Mouse (Mus musculus) MEL (cell line): ENCODE data around the gene Plekha5. TPM values are rescaled to one million over a fixed set of nuclear protein-coding genes. Genes with fewer than 3 reads are reported as not detected.

Experiments used
- DNase-seq: peaks from one replicate; pipeline ENCODE4 v3.0.0; 2011; ENCODE audit warnings: low read depth, low spot score
- H3K27ac ChIP-seq: 2 replicates; pipeline ENCODE4 v1.5.1; 2012; ENCODE audit warnings: low read depth, mild to moderate bottlenecking, control low read depth, low read length, moderate library complexity; ENCODE audit not compliant: control insufficient read depth
- H3K27me3 ChIP-seq, 2 experiments: fragments of 150-350 bp in 1 of 2; sonication (generic) in 1 of 2; 2 replicates each; pipeline ENCODE4 v1.6.1; 2012; ENCODE audit warnings: low read length in 2 of 2, mild to moderate bottlenecking in 2 of 2, improper control_type of control experiment in 1 of 2, moderate library complexity in 1 of 2; ENCODE audit not compliant: insufficient read depth in 2 of 2, control insufficient read depth in 1 of 2
- H3K36me3 ChIP-seq, 2 experiments: 2 replicates each; pipeline ENCODE4 v1.6.1; 2012 to 2014; ENCODE audit warnings: low read length in 2 of 2, improper control_type of control experiment in 1 of 2, inconsistent platforms in 1 of 2, mild to moderate bottlenecking in 1 of 2; ENCODE audit not compliant: insufficient read depth in 2 of 2, control insufficient read depth in 1 of 2
- H3K4me1 ChIP-seq, 2 experiments: fragments of 150-350 bp in 1 of 2; sonication (generic) in 1 of 2; 2 replicates each; pipeline ENCODE4 v1.6.1; 2012; ENCODE audit warnings: low read length in 2 of 2, improper control_type of control experiment in 1 of 2, mild to moderate bottlenecking in 1 of 2; ENCODE audit not compliant: insufficient read depth in 2 of 2, control insufficient read depth in 1 of 2
- H3K4me3 ChIP-seq, 2 experiments: fragments of 150-350 bp in 1 of 2; sonication (generic) in 1 of 2; 2 replicates each; pipeline ENCODE4 v1.5.1; 2012; ENCODE audit warnings: low read depth in 2 of 2, low read length in 2 of 2, mild to moderate bottlenecking in 2 of 2, moderate library complexity in 2 of 2, control low read depth in 1 of 2, improper control_type of control experiment in 1 of 2; ENCODE audit not compliant: control insufficient read depth in 1 of 2, insufficient read depth in 1 of 2
- H3K79me2 ChIP-seq: 2 replicates; pipeline ENCODE4 v1.6.1; 2012; ENCODE audit warnings: mild to moderate bottlenecking, low read length, moderate library complexity; ENCODE audit not compliant: control insufficient read depth, poor library complexity, insufficient read depth
- H3K9ac ChIP-seq: 2 replicates; pipeline ENCODE4 v1.6.1; 2012; ENCODE audit warnings: low read depth, mild to moderate bottlenecking, control low read depth, low read length, moderate library complexity; ENCODE audit not compliant: control insufficient read depth, poor library complexity, severe bottlenecking
- H3K9me3 ChIP-seq: fragments of 150-350 bp; sonication (generic); replicated peaks from 2 replicates; pipeline ENCODE4 v1.6.1; 2012; ENCODE audit warnings: mild to moderate bottlenecking, low read length, improper control_type of control experiment, moderate library complexity; ENCODE audit not compliant: insufficient read depth
- CHD2 ChIP-seq: IDR thresholded peaks from 2 replicates; pipeline ENCODE4 v1.6.1; 2011; ENCODE audit warnings: low read length, improper control_type of control experiment
- E2F4 ChIP-seq: IDR thresholded peaks from 2 replicates; pipeline ENCODE4 v1.6.1; 2011; ENCODE audit warnings: low read depth, low read length, improper control_type of control experiment, borderline replicate concordance
- ELF1 ChIP-seq: IDR thresholded peaks from 2 replicates; pipeline ENCODE4 v1.6.1; 2014; ENCODE audit warnings: low read depth, mild to moderate bottlenecking, inconsistent platforms, low read length, improper control_type of control experiment, moderate library complexity
- ETS1 ChIP-seq: IDR thresholded peaks from 2 replicates; pipeline ENCODE4 v1.6.1; 2012; ENCODE audit warnings: low read depth, mild to moderate bottlenecking, inconsistent platforms, low read length, improper control_type of control experiment, moderate library complexity
- GATA1 ChIP-seq: IDR thresholded peaks from 2 replicates; pipeline ENCODE4 v1.6.1; 2011; ENCODE audit warnings: low read depth, low read length, improper control_type of control experiment
- HCFC1 ChIP-seq: IDR thresholded peaks from 2 replicates; pipeline ENCODE4 v1.6.1; 2012; ENCODE audit warnings: low read depth, mild to moderate bottlenecking, inconsistent platforms, low read length, improper control_type of control experiment, moderate library complexity
- JUND ChIP-seq: IDR thresholded peaks from 2 replicates; pipeline ENCODE4 v1.6.1; 2011; ENCODE audit warnings: low read depth, mild to moderate bottlenecking, improper control_type of control experiment, low read length
- MAFK ChIP-seq: IDR thresholded peaks from 2 replicates; pipeline ENCODE4 v1.6.1; 2011; ENCODE audit warnings: low read depth, mild to moderate bottlenecking, low read length, improper control_type of control experiment, borderline replicate concordance
- MYB ChIP-seq: IDR thresholded peaks from 2 replicates; pipeline ENCODE4 v1.6.1; 2011; ENCODE audit warnings: mild to moderate bottlenecking, low read depth, low read length, improper control_type of control experiment
- NRF1 ChIP-seq: IDR thresholded peaks from 2 replicates; pipeline ENCODE4 v1.6.1; 2014; ENCODE audit warnings: low read depth, mild to moderate bottlenecking, inconsistent platforms, low read length, improper control_type of control experiment, moderate library complexity; ENCODE audit not compliant: poor library complexity, insufficient read depth, severe bottlenecking
- SIN3A ChIP-seq: IDR thresholded peaks from 2 replicates; pipeline ENCODE4 v1.6.1; 2012; ENCODE audit warnings: low read length, improper control_type of control experiment, inconsistent platforms
- TAL1 ChIP-seq: IDR thresholded peaks from 2 replicates; pipeline ENCODE4 v1.6.1; 2012; ENCODE audit warnings: mild to moderate bottlenecking, inconsistent platforms, low read length, moderate library complexity, mixed read lengths
- USF1 ChIP-seq: IDR thresholded peaks from 2 replicates; pipeline ENCODE4 v1.6.1; 2014; ENCODE audit warnings: low read depth, mild to moderate bottlenecking, inconsistent platforms, low read length, improper control_type of control experiment, moderate library complexity
- USF2 ChIP-seq, 2 experiments: IDR thresholded peaks; 2 replicates each; pipeline ENCODE4 v1.6.1; 2011 to 2012; ENCODE audit warnings: improper control_type of control experiment in 2 of 2, low read length in 2 of 2, borderline replicate concordance in 1 of 2, inconsistent platforms in 1 of 2, low read depth in 1 of 2, mild to moderate bottlenecking in 1 of 2; ENCODE audit not compliant: insufficient read depth in 1 of 2
- ZKSCAN1 ChIP-seq: IDR thresholded peaks from 2 replicates; pipeline ENCODE4 v1.6.1; 2012; ENCODE audit warnings: low read depth, mild to moderate bottlenecking, inconsistent platforms, low read length, improper control_type of control experiment, moderate library complexity
- polyA plus RNA-seq, 2 experiments: library from polyadenylated mRNA; stranded (reverse) in 1 of 2; unstranded in 1 of 2; fragments of >175 nt in 1 of 2; fragments of >200 nt in 1 of 2; gene quantifications; 2 replicates each; pipeline versions ENCODE4 v1.2.1 to v1.2.4; 2012; ENCODE audit warnings: low replicate concordance in 2 of 2, low read depth in 1 of 2; ENCODE audit not compliant: insufficient read length in 2 of 2, insufficient read depth in 1 of 2, missing spikeins in 1 of 2
- total RNA-seq: library from RNA; depleted of rRNA; stranded (reverse); fragments of 300-350 nt; gene quantifications from 2 replicates; pipeline ENCODE4 v1.2.3, GENCODE M21; 2012

The Plekha5 gene
- total and polyA plus RNA-seq, 3 experiments: 0.24 to 0.35 TPM; not detected in 1

DNA sequence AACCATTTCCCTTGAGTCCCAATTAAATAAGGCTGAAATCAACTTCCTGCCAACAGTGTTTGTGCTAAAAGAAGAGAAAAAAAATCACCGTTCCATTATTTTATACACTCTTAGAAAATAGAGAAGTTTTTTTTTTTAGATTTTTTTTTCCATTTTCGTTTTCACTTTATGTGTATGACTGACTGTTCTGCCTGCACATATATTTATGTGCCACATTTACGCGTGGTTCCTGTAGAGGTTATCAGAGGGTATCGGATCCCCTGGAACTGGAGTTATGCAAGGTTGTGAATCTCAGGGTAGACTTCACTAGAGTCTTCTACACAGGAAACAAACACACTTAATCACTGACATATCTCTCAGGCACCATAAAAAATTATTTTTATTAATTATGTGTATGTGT is 186.3 kb downstream of the Plekha5 start:
- no peak overlapping the region for H3K27ac ChIP-seq
- no peaks in the 10 kb centered on the region; a peak in 1 of 4 replicates for H3K27me3 ChIP-seq
- DNase-seq: no peak
- no peak for TF ChIP-seq HCFC1
- TF ChIP-seq SIN3A: no peak
- TF ChIP-seq USF1: no peak
- no peak for TF ChIP-seq TAL1
- no peak for TF ChIP-seq USF2 (IDR thresholded peaks at IDR 0.05; ENCODE audit: borderline replicate concordance in 1 of 2, insufficient read depth in 1 of 2, low read depth in 1 of 2, low read length in 2 of 2)
- no peak for TF ChIP-seq JUND
- no peak for TF ChIP-seq MAFK
- no peak for TF ChIP-seq GATA1
- TF ChIP-seq E2F4: no peak
- no peak for TF ChIP-seq ETS1
- TF ChIP-seq CHD2: no peak
- no peak for TF ChIP-seq NRF1
- no peak for TF ChIP-seq ELF1
- no peaks in the 10 kb centered on the region for H3K79me2 ChIP-seq
- H3K4me1 ChIP-seq: no peaks in the 10 kb centered on the region
- no peaks in the 10 kb centered on the region for H3K36me3 ChIP-seq
- H3K9me3 ChIP-seq: no peaks in the 10 kb centered on the region
- H3K4me3 ChIP-seq: no peak overlapping the region
- no peak overlapping the region for H3K9ac ChIP-seq

- DNase-seq: no peak
- no peak overlapping the region for H3K27ac ChIP-seq
- H3K9me3 ChIP-seq: no peaks in the 10 kb centered on the region
- H3K9ac ChIP-seq: no peak overlapping the region
- no peak overlapping the region for H3K4me3 ChIP-seq
- no peak for TF ChIP-seq TAL1
- no peak for TF ChIP-seq NRF1
- no peak for TF ChIP-seq USF2 (IDR thresholded peaks at IDR 0.05; ENCODE audit: borderline replicate concordance in 1 of 2, insufficient read depth in 1 of 2, low read depth in 1 of 2, low read length in 2 of 2)
- TF ChIP-seq MYB: no peak
- TF ChIP-seq ZKSCAN1: no peak
- H3K4me1 ChIP-seq: no peaks in the 10 kb centered on the region
- no peaks in the 10 kb centered on the region; a peak in 1 of 4 replicates for H3K27me3 ChIP-seq
- no peaks in the 10 kb centered on the region for H3K36me3 ChIP-seq
- H3K79me2 ChIP-seq: no peaks in the 10 kb centered on the region
Measured at GRCm38 (mm10) chr6:140611282-140611681, 187.4 kb downstream of the Plekha5 start.
